Mouse (Mus musculus) forebrain, embryonic 14.5 days (tissue): ENCODE measurements around the gene Psmd4. TPM values are rescaled to one million over a fixed set of nuclear protein-coding genes. Genes with fewer than 3 reads are reported as not detected.
A peak's percentile ranks its signal among the peaks of the same experiment; 100 is the strongest.

Experiments used
- ATAC-seq: fragments of 200-750 bp; cut with Nextera tagmentation; 2 replicates; pipeline ENCODE4 v1.8.0; 2017; ENCODE audit warnings: mild to moderate bottlenecking, moderate library complexity
- DNase-seq: peaks from one replicate; pipeline ENCODE4 v3.0.0-alpha.2; 2015; ENCODE audit warnings: low spot score
- H3K27ac ChIP-seq: fragments of 300-500 bp; sonication (generic); 2 replicates; pipeline ENCODE4 v1.5.1; 2014; ENCODE audit warnings: low read depth, mild to moderate bottlenecking, control low read depth, low read length, moderate library complexity
- H3K27me3 ChIP-seq: fragments of 300-500 bp; sonication (generic); replicated peaks from 2 replicates; pipeline ENCODE4 v1.6.1; 2014; ENCODE audit warnings: low read length, control low read depth, mixed read lengths; ENCODE audit not compliant: control insufficient read depth, insufficient read depth
- H3K36me3 ChIP-seq: fragments of 300-500 bp; sonication (generic); 2 replicates; pipeline ENCODE4 v1.6.1; 2014; ENCODE audit warnings: low read length, control low read depth; ENCODE audit not compliant: control insufficient read depth, insufficient read depth
- H3K4me1 ChIP-seq: fragments of 300-500 bp; sonication (generic); 2 replicates; pipeline ENCODE4 v1.6.1; 2014; ENCODE audit warnings: antibody characterized with exemption, low read length, control low read depth; ENCODE audit not compliant: control insufficient read depth, insufficient read depth
- H3K4me2 ChIP-seq: fragments of 300-500 bp; sonication (generic); 2 replicates; pipeline ENCODE4 v1.6.1; 2014; ENCODE audit warnings: mild to moderate bottlenecking, control low read depth, low read length
- H3K4me3 ChIP-seq: fragments of 300-500 bp; sonication (generic); 2 replicates; pipeline ENCODE4 v1.5.1; 2014; ENCODE audit warnings: low read depth, low read length, control low read depth
- H3K9ac ChIP-seq: fragments of 300-500 bp; sonication (generic); 2 replicates; pipeline ENCODE4 v1.6.1; 2014; ENCODE audit warnings: mild to moderate bottlenecking, low read length, control low read depth, moderate library complexity
- H3K9me3 ChIP-seq: fragments of 300-500 bp; sonication (generic); replicated peaks from 2 replicates; pipeline ENCODE4 v1.6.1; 2016; ENCODE audit warnings: low read length, control low read depth, mixed read lengths; ENCODE audit not compliant: control insufficient read depth
- whole genome bisulfite sequencing: fragments of 180-500 bp; shearing (Covaris S2); extraction: QIAGEN DNeasy Blood & Tissue Kit; methylation state at CpG from one replicate; pipeline ENCODE4 v1.1.7; 2014; 5-methylcytosine and 5-hydroxymethylcytosine counted together
- microRNA-seq: library from miRNA; unstranded; fragments of <30 nt; microRNA quantifications from one replicate; pipeline ENCODE4, GENCODE M21; 2016
- polyA plus RNA-seq: library from polyadenylated mRNA; unstranded; fragments of >200 nt; fragmentation: Nextera tagmentation; extraction: Ambion mirVana; gene quantifications from 2 replicates; pipeline ENCODE4 v1.2.1, GENCODE M21; 2014

Gene Psmd4
- polyA plus RNA-seq, 1 experiment from 2014 or later, result 334 TPM

DNA sequence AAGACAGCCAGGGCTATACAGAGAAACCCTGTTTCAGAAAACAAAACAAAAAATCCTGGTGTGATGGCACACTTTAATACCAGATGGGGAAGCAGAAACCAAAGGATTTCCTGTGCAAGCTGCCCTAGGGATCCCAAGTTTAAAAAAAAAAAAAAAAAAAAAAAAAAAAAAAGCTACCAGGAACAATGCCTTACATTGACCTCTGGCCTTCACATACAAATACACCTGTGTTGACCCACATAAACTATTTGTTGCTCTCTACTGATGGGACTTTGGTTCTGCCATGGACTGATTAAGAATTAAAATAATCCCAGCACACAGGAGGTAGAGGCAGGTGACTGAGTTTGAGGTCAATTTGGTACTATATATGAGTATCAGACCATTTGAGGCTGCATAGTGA lies 39.1 kb downstream of the Psmd4 start:
- Histone ChIP-seq H3K9ac (no peak overlapping the region), H3K27me3 (no peaks in the 10 kb centered on the region), H3K4me2 (no peak overlapping the region), H3K27ac (no peak overlapping the region), H3K4me3 (no peak overlapping the region), H3K9me3 (no peaks in the 10 kb centered on the region), H3K4me1 (no peaks in the 10 kb centered on the region), H3K36me3 (peaks cover 93% of the 10 kb centered on the region)
- ATAC-seq (no peak), DNase-seq (no peak)

DNA sequence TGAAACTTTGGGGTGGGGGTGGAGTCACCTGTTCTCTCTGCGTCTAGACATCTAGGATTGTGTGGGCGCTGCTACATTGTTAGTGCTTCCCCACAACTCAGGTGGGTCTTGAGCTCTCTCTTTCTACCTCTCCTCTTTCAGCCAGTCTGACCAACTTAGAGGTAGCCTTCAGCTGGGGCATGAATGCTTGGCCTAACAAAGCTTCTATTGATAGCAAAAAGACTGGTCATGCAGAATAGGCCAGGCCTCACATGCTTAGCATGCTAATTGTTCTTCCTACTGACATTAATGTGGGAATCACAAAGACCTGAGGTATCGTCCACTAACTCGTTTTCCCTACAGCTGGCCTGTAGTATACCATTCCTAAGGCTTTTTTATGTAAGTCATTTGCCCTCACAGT lies 39.8 kb downstream of the Psmd4 start:
- H3K36me3 ChIP-seq, result peaks cover 93% of the 10 kb centered on the region
- no peaks in the 10 kb centered on the region for H3K27me3 ChIP-seq
- ATAC-seq (0 out of 2 replicates have a peak, but pooled peaks have one; percentile 38), DNase-seq (peak; percentile 36)
- H3K4me2 ChIP-seq, result no peak overlapping the region
- no peak overlapping the region for H3K9ac ChIP-seq
- no peaks in the 10 kb centered on the region for H3K4me1 ChIP-seq
- WGBS, result 33% methylated on average over 4 of the region's 4 CpGs
- no peaks in the 10 kb centered on the region for H3K9me3 ChIP-seq
- H3K4me3 ChIP-seq, result no peak overlapping the region
- no peak overlapping the region for H3K27ac ChIP-seq

DNA sequence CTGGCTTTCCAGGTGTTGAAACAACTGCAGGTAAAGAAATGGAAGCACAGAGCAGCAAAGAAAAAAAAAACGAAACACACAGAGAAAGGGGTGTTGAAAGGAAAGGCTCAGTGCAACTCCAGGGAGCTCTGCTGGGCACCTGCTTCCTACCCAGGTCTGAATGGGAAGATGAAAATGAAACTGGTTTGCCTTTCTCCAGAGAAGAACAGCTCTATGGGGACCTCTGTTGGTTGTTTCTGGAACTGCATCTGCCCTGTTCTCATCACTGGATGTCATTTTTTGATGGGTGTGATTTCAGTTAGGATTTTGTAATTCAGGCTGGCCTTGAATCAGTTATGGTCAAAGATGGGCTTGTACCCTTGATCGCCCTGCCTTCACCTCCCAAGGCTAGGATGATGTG lies 45.5 kb downstream of the Psmd4 start:
- Histone ChIP-seq H3K27me3 (no peaks in the 10 kb centered on the region), H3K9me3 (no peaks in the 10 kb centered on the region), H3K27ac (no peak overlapping the region), H3K36me3 (peaks cover 91% of the 10 kb centered on the region), H3K4me2 (no peak overlapping the region), H3K9ac (no peak overlapping the region), H3K4me1 (no peaks in the 10 kb centered on the region), H3K4me3 (no peak overlapping the region)
- DNase-seq (peak; percentile 85), ATAC-seq (0 out of 2 replicates have a peak, but pooled peaks have one; percentile 37)
- WGBS, result 27% methylated on average over 2 of the region's 2 CpGs

DNA sequence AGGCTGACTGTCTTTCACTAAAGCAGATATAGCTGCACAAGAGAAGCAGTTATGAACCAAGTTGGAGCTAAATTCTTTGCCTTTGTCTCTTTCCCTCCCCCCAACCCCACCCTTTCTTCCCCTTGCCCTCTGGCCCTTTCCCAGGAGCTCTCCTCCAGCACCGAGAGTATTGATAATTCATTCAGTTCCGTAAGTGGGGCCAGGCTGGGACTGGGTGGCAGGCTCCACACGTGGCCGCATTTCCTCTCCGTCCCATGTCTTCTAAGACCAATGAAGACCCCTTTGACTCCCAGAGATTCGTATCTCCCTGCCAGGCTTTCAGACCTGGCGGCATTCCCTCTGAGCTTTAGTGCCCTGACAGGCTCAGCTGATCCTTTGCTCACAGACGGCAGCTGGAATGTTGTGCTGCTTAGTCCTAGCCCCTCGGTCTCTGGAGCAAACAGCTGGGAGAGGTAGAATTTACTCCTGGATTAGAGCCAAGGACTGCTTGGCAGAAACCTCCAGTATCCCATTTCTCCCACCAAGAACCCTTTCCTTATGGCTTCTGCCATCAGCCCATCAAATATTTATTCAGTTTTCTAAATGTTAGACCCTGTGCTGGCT lies 53.2 kb downstream of the Psmd4 start:
- 62% methylated on average over 9 of the region's 9 CpGs for WGBS
- Histone ChIP-seq H3K4me3 (no peak overlapping the region), H3K27me3 (no peaks in the 10 kb centered on the region), H3K27ac (no peak overlapping the region), H3K36me3 (peaks cover 59% of the 10 kb centered on the region), H3K9me3 (no peaks in the 10 kb centered on the region), H3K4me1 (no peaks in the 10 kb centered on the region), H3K4me2 (no peak overlapping the region), H3K9ac (no peak overlapping the region)
- ATAC-seq (no peak), DNase-seq (no peak)

DNA sequence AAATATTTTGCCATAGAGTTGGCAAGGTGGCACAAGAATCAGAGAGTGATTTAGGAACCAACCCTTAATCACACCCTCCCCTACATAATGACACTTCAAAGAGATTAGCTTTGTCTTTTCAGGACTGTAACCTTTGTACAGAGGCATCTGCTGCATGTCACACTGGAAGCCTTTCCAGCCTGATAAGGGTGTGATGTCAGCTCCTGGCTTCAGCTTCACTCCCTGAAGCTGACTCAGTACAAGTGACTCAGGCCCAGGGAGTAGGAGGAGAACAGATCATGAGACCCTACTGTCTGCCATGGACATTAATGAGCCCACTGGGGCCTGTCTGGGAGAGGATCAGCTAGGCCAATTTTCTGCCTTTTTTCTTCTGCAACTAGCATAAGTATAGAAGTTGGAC lies 54.8 kb downstream of the Psmd4 start:
- H3K9ac ChIP-seq, result no peak overlapping the region
- H3K36me3 ChIP-seq, result peaks cover 48% of the 10 kb centered on the region
- no peaks in the 10 kb centered on the region for H3K9me3 ChIP-seq
- H3K27ac ChIP-seq, result no peak overlapping the region
- DNase-seq (no peak), ATAC-seq (no peak)
- no peak overlapping the region for H3K4me2 ChIP-seq
- no peaks in the 10 kb centered on the region for H3K4me1 ChIP-seq
- no peak overlapping the region for H3K4me3 ChIP-seq
- no peaks in the 10 kb centered on the region for H3K27me3 ChIP-seq

DNA sequence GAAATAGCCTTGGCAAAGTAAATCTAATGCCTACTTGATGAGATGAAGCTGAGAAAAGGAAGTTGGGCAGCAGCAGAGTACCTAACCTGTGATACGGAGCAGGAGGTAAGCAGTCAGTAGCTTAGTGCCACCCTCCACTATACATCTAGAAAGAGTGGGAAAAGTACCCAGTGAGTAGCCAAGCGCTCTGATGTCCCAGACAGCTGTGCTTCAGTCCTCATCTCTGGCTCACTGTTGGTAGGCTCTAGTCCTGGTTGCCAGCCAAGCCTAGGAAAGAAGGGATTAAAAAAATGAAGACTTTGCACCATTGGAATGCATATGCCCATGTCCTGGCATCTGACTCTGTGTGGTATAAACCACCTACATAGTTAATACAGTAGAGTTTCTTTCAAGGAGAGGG lies 56.9 kb downstream of the Psmd4 start:
- WGBS, result 98% methylated on average over 2 of the region's 2 CpGs
- Histone ChIP-seq H3K4me3 (no peak overlapping the region), H3K27me3 (no peaks in the 10 kb centered on the region), H3K9me3 (no peaks in the 10 kb centered on the region), H3K4me1 (no peaks in the 10 kb centered on the region), H3K27ac (no peak overlapping the region), H3K9ac (no peak overlapping the region), H3K4me2 (no peak overlapping the region), H3K36me3 (peaks cover 64% of the 10 kb centered on the region)
- ATAC-seq, result no peak
- DNase-seq, result no peak

DNA sequence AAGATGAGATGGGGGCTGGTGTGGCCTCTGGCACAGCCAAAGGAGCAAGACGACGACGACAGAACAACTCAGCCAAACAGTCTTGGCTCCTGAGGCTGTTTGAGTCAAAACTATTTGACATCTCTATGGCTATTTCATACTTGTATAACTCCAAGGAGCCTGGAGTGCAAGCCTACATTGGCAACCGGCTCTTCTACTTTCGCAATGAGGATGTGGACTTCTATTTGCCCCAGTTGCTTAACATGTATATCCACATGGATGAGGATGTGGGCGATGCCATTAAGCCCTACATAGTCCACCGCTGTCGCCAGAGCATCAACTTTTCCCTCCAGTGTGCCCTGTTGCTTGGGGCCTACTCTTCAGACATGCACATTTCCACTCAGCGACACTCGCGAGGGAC lies 58.1 kb downstream of the Psmd4 start:
- no peaks in the 10 kb centered on the region for H3K4me1 ChIP-seq
- ATAC-seq, result no peak
- H3K27me3 ChIP-seq, result no peaks in the 10 kb centered on the region

More for the DNA sequence above, 58.1 kb downstream of the Psmd4 start:
- 93% methylated on average over 11 of the region's 11 CpGs for WGBS
- peaks cover 63% of the 10 kb centered on the region for H3K36me3 ChIP-seq
- H3K4me2 ChIP-seq, result no peak overlapping the region
- no peak for DNase-seq
- no peak overlapping the region for H3K27ac ChIP-seq
- no peak overlapping the region for H3K9ac ChIP-seq
- H3K4me3 ChIP-seq, result no peak overlapping the region
- no peaks in the 10 kb centered on the region for H3K9me3 ChIP-seq

Small RNAs within 50 kb of the gene (microRNA-seq; reads per million reads assigned to microRNA genes)
- 0.79 reads per million for gene Mir7013

Other genes starting within 250 kb of the Psmd4 start
- 22.0 and 23.4 TPM in 2 replicates for gene Pogz, start 205.0 kb downstream of the Psmd4 start, polyA plus RNA-seq
- gene Psmb4, start 155.7 kb downstream of the Psmd4 start, polyA plus RNA-seq, result 438 and 518 TPM in 2 replicates
- 10.0 TPM in 2 replicates for gene Selenbp1, start 109.6 kb downstream of the Psmd4 start, polyA plus RNA-seq
- 5.6 and 5.9 TPM in 2 replicates for gene Rfx5, start 88.5 kb downstream of the Psmd4 start, polyA plus RNA-seq
- 28.8 and 31.0 TPM in 2 replicates for gene Pi4kb, start 67.9 kb downstream of the Psmd4 start, polyA plus RNA-seq
- gene Zfp687, start 27.2 kb downstream of the Psmd4 start, polyA plus RNA-seq, result 16.4 and 21.8 TPM in 2 replicates
- 14.2 and 16.4 TPM in 2 replicates for gene Pip5k1a, start 64.3 kb upstream of the Psmd4 start, polyA plus RNA-seq
- gene Vps72, start 68.4 kb upstream of the Psmd4 start, polyA plus RNA-seq, result 225 and 235 TPM in 2 replicates
- gene Tmod4, start 81.9 kb upstream of the Psmd4 start, polyA plus RNA-seq, result 0.55 and 0.83 TPM in 2 replicates
- gene Scnm1, start 91.4 kb upstream of the Psmd4 start, polyA plus RNA-seq, result 99.6 and 107 TPM in 2 replicates
- gene Lysmd1, start 91.5 kb upstream of the Psmd4 start, polyA plus RNA-seq, result 31.4 and 31.8 TPM in 2 replicates
- gene Tnfaip8l2, start 99.7 kb upstream of the Psmd4 start, polyA plus RNA-seq, result 2.6 and 2.9 TPM in 2 replicates
- gene Sema6c, start 117.8 kb upstream of the Psmd4 start, polyA plus RNA-seq, result 22.8 and 25.2 TPM in 2 replicates
- gene Gabpb2, start 175.3 kb upstream of the Psmd4 start, polyA plus RNA-seq, result 4.0 and 4.3 TPM in 2 replicates
- gene Cdc42se1, start 186.1 kb upstream of the Psmd4 start, polyA plus RNA-seq, result 99.4 and 99.7 TPM in 2 replicates
- gene Mllt11, start 189.6 kb upstream of the Psmd4 start, polyA plus RNA-seq, result 444 and 548 TPM in 2 replicates
- 0.17 TPM in 1 of 2 replicates, not detected in the other for gene Gm128, start 199.0 kb upstream of the Psmd4 start, polyA plus RNA-seq
- gene Bnipl, start 208.6 kb upstream of the Psmd4 start, polyA plus RNA-seq, result not detected in 2 replicates
- gene Mindy1, start 238.7 kb upstream of the Psmd4 start, polyA plus RNA-seq, result 48.6 and 50.7 TPM in 2 replicates
- 40.7 and 42.7 TPM in 2 replicates for gene Prune1, start 239.5 kb upstream of the Psmd4 start, polyA plus RNA-seq